Mouse (Mus musculus) left cerebral cortex, adult 18-20 months (tissue): ENCODE measurements around the gene Kcnh1. TPM values are rescaled to one million over a fixed set of nuclear protein-coding genes. Genes with fewer than 3 reads are reported as not detected.

Experiments
- DNase-seq, 2 experiments: peaks; one replicate each; pipeline ENCODE4 v3.0.0; 2021 to 2022; ENCODE audit warnings: low spot score in 2 of 2, mixed read lengths in 1 of 2
- total RNA-seq, 2 experiments: library from RNA; stranded (reverse); gene quantifications; 2 replicates each; pipeline ENCODE4 v1.2.3; 2021

Gene Kcnh1
- total RNA-seq, 2 experiments from 2014 or later = 63.8 to 73.9 TPM

DNA sequence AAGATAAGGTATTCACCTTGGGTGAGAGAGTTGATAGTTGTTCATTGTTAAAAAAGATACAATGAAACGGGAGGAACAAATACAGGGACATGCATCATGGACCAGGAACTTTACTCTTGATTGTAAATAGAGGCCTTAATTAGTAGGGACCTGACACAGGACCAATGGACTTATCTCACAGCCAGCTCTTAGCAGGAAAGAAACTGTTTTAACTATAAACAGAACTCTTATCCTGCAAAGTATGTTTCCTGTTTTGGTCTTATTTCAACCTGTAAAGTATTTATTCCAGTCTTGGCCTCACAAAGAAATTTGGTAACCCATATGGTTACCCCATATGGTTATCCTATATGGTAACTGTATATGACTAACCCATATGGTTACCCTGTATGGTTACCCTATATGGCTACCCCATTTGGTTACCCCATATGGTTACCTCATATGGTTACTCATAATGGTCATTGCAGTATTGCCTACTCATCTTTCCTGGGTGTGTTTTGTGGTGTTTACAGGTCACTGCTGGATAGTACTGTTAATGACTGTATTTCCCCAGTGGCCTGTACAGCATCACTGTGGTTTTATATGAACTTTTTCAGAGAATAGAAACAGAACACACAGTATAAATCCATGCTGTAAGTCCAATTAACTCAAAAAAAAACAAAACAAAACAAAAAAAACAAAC lies 125.0 kb downstream of the Kcnh1 start:
- no peak for DNase-seq

- no peak for DNase-seq
These were observed 133.6 kb downstream of the Kcnh1 start for GRCm38 (mm10) chr1:192324223-192324622.

DNA sequence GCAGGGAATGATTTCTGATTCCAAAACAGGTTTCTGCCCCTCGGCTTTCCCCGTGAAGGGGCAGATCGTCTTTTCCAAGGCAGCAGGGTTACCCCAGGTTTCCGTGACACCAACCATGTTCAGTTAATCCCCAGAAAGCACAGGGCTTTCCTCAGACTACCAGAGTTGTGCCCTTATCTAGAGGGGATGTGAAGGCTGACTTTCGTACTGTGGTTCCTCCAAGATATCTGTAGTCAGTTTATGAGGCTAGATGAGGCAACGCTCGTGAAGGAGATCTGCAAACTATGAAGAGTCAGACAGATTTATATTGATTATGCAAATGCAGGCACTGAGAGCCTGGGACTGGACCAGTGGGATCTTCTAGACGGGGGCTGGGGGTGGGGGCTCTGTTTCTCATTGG lies 136.5 kb downstream of the Kcnh1 start:
- no peak for DNase-seq

- DNase-seq = no peak
These were observed 140.6 kb downstream of the Kcnh1 start for GRCm38 (mm10) chr1:192331207-192331606.

GRCm38 (mm10) chr1:192336029-192336428 lies 145.5 kb downstream of the Kcnh1 start:
- peak; percentile 58 to 72 for DNase-seq

GRCm38 (mm10) chr1:192339361-192340077 lies 148.9 kb downstream of the Kcnh1 start:
- no peak for DNase-seq

DNA sequence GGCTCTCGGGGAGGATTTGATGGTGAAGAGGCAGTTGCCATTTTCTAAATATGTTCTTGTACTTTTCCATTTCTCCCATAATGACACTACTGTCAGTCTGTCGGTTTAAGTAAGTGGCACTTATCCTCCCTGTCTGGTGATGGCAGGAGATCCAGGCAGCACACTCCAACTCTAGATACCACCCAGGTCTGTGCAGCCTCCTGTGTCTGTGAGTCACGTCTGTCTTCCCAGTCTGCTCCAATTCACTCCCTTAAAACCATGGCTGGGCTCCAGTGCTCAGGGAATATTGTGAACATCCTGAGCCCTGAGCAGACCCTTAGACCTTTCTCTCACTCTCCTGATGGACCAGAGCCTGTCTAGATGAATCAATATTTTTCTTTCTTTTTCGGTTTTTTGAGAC lies 151.2 kb downstream of the Kcnh1 start:
- DNase-seq = no peak

GRCm38 (mm10) chr1:192343996-192344395 lies 153.4 kb downstream of the Kcnh1 start:
- no peak for DNase-seq

- DNase-seq = no peak
These were observed 156.8 kb downstream of the Kcnh1 start for GRCm38 (mm10) chr1:192347327-192347726.

GRCm38 (mm10) chr1:192356231-192356630 lies 165.7 kb downstream of the Kcnh1 start:
- no peak for DNase-seq

GRCm38 (mm10) chr1:192359212-192359611 lies 168.6 kb downstream of the Kcnh1 start:
- DNase-seq = peak; percentile 23 to 45

DNA sequence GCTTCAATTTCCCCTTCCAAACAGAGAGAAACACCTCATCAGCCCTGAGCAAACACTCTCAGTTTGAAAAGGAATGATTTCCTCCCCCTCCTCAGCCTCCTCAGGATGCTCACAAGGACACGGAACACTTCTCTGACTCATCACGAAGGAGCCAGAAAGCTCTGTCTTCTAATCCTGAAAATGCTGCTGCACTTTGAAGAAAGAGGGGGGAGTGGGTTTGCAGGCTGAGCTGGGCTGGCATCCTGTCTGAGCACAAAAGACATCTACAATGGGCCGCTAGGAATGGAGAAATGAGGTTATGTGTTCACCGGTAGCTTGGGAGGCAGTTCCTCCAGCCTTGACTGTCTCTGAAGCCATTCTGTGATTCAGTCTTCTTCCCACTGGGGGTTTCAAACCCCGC lies 177.8 kb downstream of the Kcnh1 start:
- DNase-seq = peak; percentile 54 to 63

GRCm38 (mm10) chr1:192371943-192372614 lies 181.5 kb downstream of the Kcnh1 start:
- no peak for DNase-seq

DNA sequence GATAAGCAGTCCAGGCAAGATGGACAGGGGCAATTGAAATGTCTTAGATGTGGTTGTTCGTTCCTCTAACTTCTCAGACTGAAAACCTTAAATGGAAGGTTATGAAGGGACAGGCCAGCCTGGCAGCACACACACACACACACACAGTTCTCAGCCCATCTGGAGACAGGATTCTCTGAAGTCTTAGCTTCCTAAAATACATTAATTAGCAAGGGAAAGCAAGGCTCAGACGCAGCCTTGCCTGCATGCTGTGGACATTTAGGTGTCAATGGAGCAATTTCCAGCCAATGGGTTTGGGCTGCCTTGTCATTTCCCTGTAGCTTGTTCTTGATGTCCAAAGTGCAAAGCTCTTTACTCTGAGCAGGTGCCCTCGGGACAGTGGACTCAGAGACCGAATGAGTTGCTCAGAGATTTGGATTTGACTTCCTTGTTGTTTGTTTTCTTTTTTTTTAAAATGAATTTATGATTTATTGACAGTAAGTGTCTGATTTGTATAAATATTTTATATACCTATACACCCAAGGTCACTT lies 188.0 kb downstream of the Kcnh1 start:
- DNase-seq = no peak

GRCm38 (mm10) chr1:192380596-192381041 lies 190.0 kb downstream of the Kcnh1 start:
- DNase-seq = no peak

DNA sequence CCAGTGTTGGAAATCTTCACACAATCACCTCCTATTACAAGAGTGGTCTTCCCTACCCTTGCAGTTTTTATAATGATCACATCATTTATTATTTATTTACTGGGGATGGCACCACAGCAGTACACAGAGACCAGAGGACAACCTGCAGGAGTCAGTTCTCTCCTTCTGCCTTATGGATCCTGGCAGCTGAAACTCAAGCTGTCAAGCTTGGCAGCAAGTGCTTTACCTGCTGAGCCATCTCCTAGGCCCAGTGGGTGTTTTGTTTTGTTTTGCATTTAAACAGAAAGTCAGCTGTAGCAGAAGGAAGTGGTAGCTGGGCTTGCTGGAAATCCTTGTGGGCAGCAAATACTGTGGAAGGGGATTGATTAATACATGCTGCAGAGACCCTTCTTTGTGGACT lies 197.1 kb downstream of the Kcnh1 start:
- DNase-seq = no peak

GRCm38 (mm10) chr1:192391041-192391440 lies 200.5 kb downstream of the Kcnh1 start:
- DNase-seq = no peak

DNA sequence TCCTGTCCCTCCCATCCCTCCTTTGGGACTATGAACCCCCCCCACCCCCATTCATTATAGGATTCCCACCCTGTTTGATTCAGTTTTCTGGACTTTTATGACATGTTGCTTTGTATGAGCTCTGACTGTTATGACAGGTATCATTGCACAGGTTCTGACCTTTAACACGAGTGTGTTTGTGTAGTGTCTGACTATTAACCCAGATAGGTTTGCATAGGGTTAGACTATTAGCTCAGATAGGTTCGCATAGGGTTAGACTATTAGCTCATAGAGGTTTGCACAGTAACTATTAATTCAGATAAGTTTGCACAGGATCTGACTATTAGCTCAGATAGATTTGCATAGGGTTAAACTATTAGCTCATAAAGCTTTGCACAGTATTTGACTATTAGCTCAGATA lies 201.7 kb downstream of the Kcnh1 start:
- no peak for DNase-seq

GRCm38 (mm10) chr1:192399667-192400490 lies 209.3 kb downstream of the Kcnh1 start:
- DNase-seq = no peak

- DNase-seq = no peak
These were observed 210.4 kb downstream of the Kcnh1 start for GRCm38 (mm10) chr1:192400991-192401390.
